Comparison of ENCODE assay signal across 8 mouse cellular contexts in genomic region chr6:142867471-142868055, GRCm38 (mm10).
A peak's percentile ranks its signal among the peaks of the same experiment; 100 is the strongest.
DNase-seq lines count a peak whose midpoint lies in the region; ATAC-seq lines count a peak whose summit lies in the region.

No protein-coding gene starts in this region.

- WGBS in lung, embryonic 15.5 days: 17% methylated on average over 9 of the region's 9 CpGs
- 5% methylated on average over 9 of the region's 9 CpGs for WGBS in forebrain, embryonic 15.5 days
- WGBS in neural tube, embryonic 14.5 days: 3% methylated on average over 9 of the region's 9 CpGs

- H3K9me3 ChIP-seq in lung, embryonic 15.5 days: no peaks in the 10 kb centered on the region
- no peaks in the 10 kb centered on the region for H3K9me3 ChIP-seq in forebrain, embryonic 15.5 days
- H3K9me3 ChIP-seq in neural tube, embryonic 14.5 days (ENCODE audit: control insufficient read depth, low read length): no peaks in the 10 kb centered on the region

- no peak overlapping the region for H3K4me3 ChIP-seq in lung, embryonic 15.5 days
- 0 out of 2 replicates have a peak overlapping the region, but pooled peaks have one; percentile 5 for H3K4me3 ChIP-seq in forebrain, embryonic 15.5 days
- H3K4me3 ChIP-seq in neural tube, embryonic 14.5 days (ENCODE audit: low read depth, low read length): no peak overlapping the region

- H3K27ac ChIP-seq in lung, embryonic 15.5 days: no peak overlapping the region
- peak overlapping the region; percentile 93 for H3K27ac ChIP-seq in forebrain, embryonic 15.5 days (replicated peaks)
- H3K27ac ChIP-seq in neural tube, embryonic 14.5 days (ENCODE audit: low read depth, low read length): peak overlapping the region; percentile 79

- ATAC-seq in lung, embryonic 15.5 days (ENCODE audit: borderline replicate concordance, extremely low read depth, low FRiP score, low TSS enrichment): peak; percentile 65; the same call in 1 of the 2 replicates
- ATAC-seq in forebrain, embryonic 15.5 days (replicated peaks): peak; percentile 95
- peak; percentile 83 for ATAC-seq in neural tube, embryonic 14.5 days (ENCODE audit: low read depth)

- H3K4me1 ChIP-seq in lung, embryonic 15.5 days: no peaks in the 10 kb centered on the region
- H3K4me1 ChIP-seq in forebrain, embryonic 15.5 days: peaks cover 20% of the 10 kb centered on the region
- H3K4me1 ChIP-seq in neural tube, embryonic 14.5 days (ENCODE audit: control insufficient read depth, insufficient read depth, low read length): no peaks in the 10 kb centered on the region

- no peaks in the 10 kb centered on the region for H3K36me3 ChIP-seq in lung, embryonic 15.5 days
- H3K36me3 ChIP-seq in forebrain, embryonic 15.5 days: 0 out of 2 replicates have a peak, but pooled peaks cover 5% of the 10 kb centered on the region
- H3K36me3 ChIP-seq in neural tube, embryonic 14.5 days (ENCODE audit: control insufficient read depth, insufficient read depth, low read length): no peaks in the 10 kb centered on the region

- peak overlapping the region; percentile 2; the same call in 1 of the 2 replicates for H3K4me2 ChIP-seq in lung, embryonic 15.5 days
- H3K4me2 ChIP-seq in forebrain, embryonic 15.5 days (replicated peaks): peak overlapping the region; percentile 27
- peak overlapping the region; percentile 7 for H3K4me2 ChIP-seq in neural tube, embryonic 14.5 days (ENCODE audit: low read depth, low read length)

- no peak for DNase-seq in lung, postnatal 14 days
- peak; percentile 31 for DNase-seq in cerebellum, adult 11 months
- peak; percentile 30 to 59 for DNase-seq in left cerebral cortex, postnatal 10 days (ENCODE audit: extremely low spot score in 1 of 2, low spot score in 2 of 2)
- DNase-seq in urinary bladder, postnatal 10 days (ENCODE audit: low spot score): no peak
- no peak for DNase-seq in thymus, postnatal 4 days

- H3K9ac ChIP-seq in lung, embryonic 15.5 days: no peak overlapping the region
- H3K9ac ChIP-seq in forebrain, embryonic 15.5 days (replicated peaks): peak overlapping the region; percentile 19; the same call in 1 of the 2 replicates
- no peak overlapping the region; the same call in 1 of the 2 replicates for H3K9ac ChIP-seq in neural tube, embryonic 14.5 days (replicated peaks; ENCODE audit: low read depth, low read length)

- H3K27me3 ChIP-seq in lung, embryonic 15.5 days: no peaks in the 10 kb centered on the region
- no peaks in the 10 kb centered on the region for H3K27me3 ChIP-seq in forebrain, embryonic 15.5 days
- H3K27me3 ChIP-seq in neural tube, embryonic 14.5 days (ENCODE audit: control insufficient read depth, insufficient read depth, low read length): no peaks in the 10 kb centered on the region

- intact Hi-C loops in left cerebral cortex, postnatal 10 days (cut with DNase I): no loop called here

Comparison
In these comparisons a context has a peak if more than half of its experiments do, and no peak if none do; other contexts are left out.
1. DNase-seq: peak in cerebellum, adult 11 months (single experiment) and left cerebral cortex, postnatal 10 days (2 of 2); none in lung, postnatal 14 days (single experiment), urinary bladder, postnatal 10 days (single experiment) and thymus, postnatal 4 days (single experiment).
2. Peak in every context shown above with its lines, with median percentiles within 50 percentile points of each other: ATAC-seq and H3K4me2 ChIP-seq.